Mouse (Mus musculus) liver, adult 2 months (tissue): ENCODE measurements around the gene Gm30083. TPM values are rescaled to one million over a fixed set of nuclear protein-coding genes. Genes with fewer than 3 reads are reported as not detected.

Experiments used
- DNase-seq: peaks from one replicate; pipeline ENCODE4 v3.0.0-alpha.2; 2011; ENCODE audit warnings: low read depth, low spot score; ENCODE audit errors: extremely low read depth
- H3K27ac ChIP-seq: fragments of 200-500 bp; replicated peaks from 2 replicates; pipeline ENCODE4 v1.5.1; 2012; ENCODE audit warnings: low read depth, mild to moderate bottlenecking, control low read depth, inconsistent platforms, low read length; ENCODE audit not compliant: insufficient read depth
- H3K27me3 ChIP-seq: fragments of 200-500 bp; 2 replicates; pipeline ENCODE4 v1.6.1; 2012; ENCODE audit warnings: mild to moderate bottlenecking, moderate library complexity, low read length, inconsistent platforms; ENCODE audit not compliant: control insufficient read depth, insufficient read depth
- H3K36me3 ChIP-seq: fragments of 200-500 bp; 2 replicates; pipeline ENCODE4 v1.6.1; 2012; ENCODE audit warnings: low read length, inconsistent platforms; ENCODE audit not compliant: control insufficient read depth, insufficient read depth
- H3K4me1 ChIP-seq: fragments of 200-500 bp; 2 replicates; pipeline ENCODE4 v1.6.1; 2011; ENCODE audit warnings: low read length; ENCODE audit not compliant: control insufficient read depth, insufficient read depth
- H3K4me3 ChIP-seq: fragments of 200-500 bp; 2 replicates; pipeline ENCODE4 v1.5.1; 2011; ENCODE audit warnings: low read depth, mild to moderate bottlenecking, control low read depth, low read length, moderate library complexity; ENCODE audit not compliant: insufficient read depth
- H3K79me2 ChIP-seq: fragments of 200-500 bp; 2 replicates; pipeline ENCODE4 v1.6.1; 2012; ENCODE audit warnings: inconsistent platforms, mild to moderate bottlenecking, low read length, moderate library complexity; ENCODE audit not compliant: control insufficient read depth, insufficient read depth
- H3K9ac ChIP-seq: fragments of 200-500 bp; 2 replicates; pipeline ENCODE4 v1.6.1; 2012; ENCODE audit warnings: low read depth, mild to moderate bottlenecking, control low read depth, inconsistent platforms, low read length
- CTCF ChIP-seq: fragments of 200-500 bp; IDR thresholded peaks from 2 replicates; pipeline ENCODE4 v1.5.1; 2011; ENCODE audit warnings: low read depth, low read length, control low read depth
- POLR2A ChIP-seq: fragments of 200-500 bp; IDR thresholded peaks from 2 replicates; pipeline ENCODE4 v1.6.1; 2011; ENCODE audit warnings: low read length, control low read depth; ENCODE audit not compliant: insufficient read depth; ENCODE audit errors: extremely low read depth
- WGBS: fragments of 180-500 bp; shearing (Covaris S2); methylation state at CpG from one replicate; pipeline ENCODE4 v1.1.7; 2018; 5-methylcytosine and 5-hydroxymethylcytosine counted together
- polyA plus RNA-seq: library from polyadenylated mRNA; depleted of rRNA; stranded (reverse); fragments of >200 nt; gene quantifications from 2 replicates; pipeline ENCODE4 v1.2.3, GENCODE M21; 2012
- total RNA-seq: library from RNA; depleted of rRNA; stranded (reverse); fragments of >200 nt; gene quantifications from 2 replicates; pipeline ENCODE4 v1.2.3, GENCODE M21; 2014

Gm30083 gene
- total and polyA plus RNA-seq, 2 experiments: not detected

DNA sequence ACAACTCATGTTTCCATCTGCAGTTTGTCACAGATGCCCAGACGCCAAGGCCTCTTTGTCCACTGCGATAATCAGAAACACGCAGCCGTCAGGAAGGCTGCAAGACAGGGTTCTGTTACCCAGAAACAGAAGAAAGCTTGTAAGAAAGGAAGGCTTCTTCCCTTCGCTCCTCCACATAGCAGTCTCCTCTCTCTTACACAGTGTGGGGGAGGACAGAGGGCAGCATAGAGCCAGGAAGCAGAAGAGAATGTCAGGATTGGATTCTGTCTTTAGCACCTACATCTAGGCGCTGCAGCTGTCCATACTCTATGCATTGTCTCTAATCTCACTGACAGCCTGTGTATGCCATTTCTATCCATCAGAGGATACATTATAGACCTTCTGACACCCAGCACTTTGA is 17.6 kb downstream of the Gm30083 start:
- Histone ChIP-seq H3K27ac (no peak overlapping the region), H3K4me3 (no peak overlapping the region), H3K27me3 (no peaks in the 10 kb centered on the region), H3K9ac (no peak overlapping the region), H3K79me2 (no peaks in the 10 kb centered on the region), H3K4me1 (no peaks in the 10 kb centered on the region), H3K36me3 (no peaks in the 10 kb centered on the region)
- 71% methylated on average over 6 of the region's 6 CpGs for WGBS
- TF ChIP-seq POLR2A (no peak), CTCF (no peak)
- DNase-seq: no peak

DNA sequence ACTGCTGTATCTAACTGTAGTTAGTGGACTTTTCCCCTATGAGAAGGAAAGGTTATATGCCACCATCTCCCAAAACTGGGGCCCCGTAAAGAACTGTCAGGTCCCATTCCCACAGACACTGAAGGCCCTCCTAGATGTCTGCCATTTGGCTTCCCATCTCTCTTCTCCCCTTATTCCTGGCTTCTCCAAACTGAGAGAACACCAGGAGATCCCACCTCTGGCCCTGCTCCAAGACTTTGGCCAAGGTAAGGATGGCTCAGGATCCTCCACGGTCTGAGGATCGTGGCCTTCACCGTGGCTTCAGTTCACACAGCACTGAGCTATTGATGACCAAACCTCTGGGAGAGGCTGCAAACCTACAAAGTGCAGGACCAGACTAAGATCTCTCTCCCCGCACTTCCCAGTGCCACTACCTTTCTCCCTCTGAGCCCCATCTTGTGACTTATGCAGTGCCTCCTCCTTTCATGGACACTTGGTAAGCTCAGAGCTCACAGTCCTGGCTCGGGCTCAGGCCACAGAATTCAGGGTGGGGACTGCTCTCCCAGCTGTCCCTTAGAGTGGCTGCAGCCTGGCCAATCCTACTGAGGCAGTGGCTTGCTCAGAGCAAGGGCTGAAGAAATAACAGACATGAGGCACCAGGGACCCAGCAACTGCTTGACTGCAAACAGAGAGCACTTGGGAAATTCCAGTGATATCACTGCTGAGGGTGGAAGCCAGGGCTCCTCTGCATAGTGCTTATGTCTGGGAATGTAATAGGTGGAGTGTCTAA is 21.3 kb downstream of the Gm30083 start:
- Histone ChIP-seq H3K4me3 (no peak overlapping the region), H3K36me3 (no peaks in the 10 kb centered on the region), H3K27me3 (no peaks in the 10 kb centered on the region), H3K9ac (no peak overlapping the region), H3K79me2 (no peaks in the 10 kb centered on the region), H3K27ac (no peak overlapping the region), H3K4me1 (no peaks in the 10 kb centered on the region)
- DNase-seq: no peak
- 83% methylated on average over 6 of the region's 6 CpGs for WGBS
- TF ChIP-seq CTCF (no peak), POLR2A (no peak)

DNA sequence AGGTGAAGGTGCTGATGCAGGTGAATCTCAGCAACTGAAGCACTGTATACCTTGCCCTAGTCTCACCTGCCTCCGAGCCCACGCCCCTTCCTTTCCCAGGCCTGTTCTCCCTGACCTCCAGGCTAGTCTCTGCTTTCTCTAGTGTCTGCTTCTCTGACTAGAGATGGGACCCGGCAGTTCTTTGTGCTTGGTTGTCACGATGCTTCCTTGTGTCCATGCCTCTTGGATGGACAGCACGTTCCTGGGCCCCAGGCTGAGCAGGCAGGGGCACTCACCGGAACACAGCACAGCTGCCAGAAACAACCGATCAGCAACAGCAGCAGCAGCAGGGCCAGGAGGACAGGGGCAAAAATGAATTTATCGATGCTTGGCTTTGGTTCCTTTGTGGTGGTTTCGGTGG is 21.9 kb downstream of the Gm30083 start:
- TF ChIP-seq CTCF (no peak), POLR2A (no peak)
- no peak overlapping the region for H3K4me3 ChIP-seq
- 84% methylated on average over 9 of the region's 9 CpGs for WGBS
- DNase-seq: no peak
- H3K27me3 ChIP-seq: no peaks in the 10 kb centered on the region
- no peak overlapping the region for H3K27ac ChIP-seq
- no peaks in the 10 kb centered on the region for H3K36me3 ChIP-seq
- no peaks in the 10 kb centered on the region for H3K79me2 ChIP-seq
- no peak overlapping the region for H3K9ac ChIP-seq
- H3K4me1 ChIP-seq: no peaks in the 10 kb centered on the region

DNA sequence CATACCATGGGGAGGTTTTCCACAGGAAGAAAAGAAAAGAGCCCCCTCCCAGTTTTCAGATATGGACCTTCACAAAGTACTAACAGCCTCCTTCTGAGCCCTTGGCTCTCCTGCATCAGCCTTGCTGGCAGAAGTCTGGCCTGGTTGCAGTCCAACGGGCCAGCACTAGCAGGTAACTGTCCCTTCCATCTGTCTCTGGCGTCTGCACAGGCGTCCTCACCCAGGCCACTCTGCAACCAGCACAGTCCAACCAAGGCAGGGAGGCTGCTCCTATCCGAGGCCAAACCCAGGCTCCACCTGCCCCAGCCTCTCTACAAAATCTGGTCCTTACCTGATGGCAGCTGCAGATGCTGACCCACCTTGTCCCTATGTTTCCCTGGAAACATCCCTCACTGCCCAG is 23.0 kb downstream of the Gm30083 start:
- H3K36me3 ChIP-seq: no peaks in the 10 kb centered on the region
- no peaks in the 10 kb centered on the region for H3K79me2 ChIP-seq
- DNase-seq: no peak
- no peaks in the 10 kb centered on the region for H3K27me3 ChIP-seq
- no peak overlapping the region for H3K27ac ChIP-seq
- WGBS: 67% methylated on average over 4 of the region's 4 CpGs
- TF ChIP-seq CTCF: no peak
- TF ChIP-seq POLR2A: no peak
- no peak overlapping the region for H3K4me3 ChIP-seq
- H3K4me1 ChIP-seq: no peaks in the 10 kb centered on the region
- H3K9ac ChIP-seq: no peak overlapping the region

DNA sequence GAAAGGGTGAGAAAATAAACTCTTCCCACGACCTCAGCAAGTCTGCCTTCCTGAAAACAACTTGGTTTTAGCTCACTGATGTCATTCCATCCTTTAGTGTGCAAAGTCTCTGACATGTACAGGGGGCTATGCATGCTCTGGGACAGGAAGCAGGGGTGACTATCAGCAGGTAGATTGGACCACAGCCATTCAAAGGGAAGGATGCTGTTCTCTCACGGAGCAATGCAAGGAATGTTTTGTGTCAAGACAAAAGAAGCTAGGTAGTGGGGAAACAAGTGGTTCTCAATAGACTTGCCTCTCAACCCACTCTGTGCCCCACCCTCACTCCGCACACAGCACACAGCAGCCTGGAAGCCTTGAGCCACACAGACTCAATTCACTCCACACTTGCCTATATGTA is 25.8 kb downstream of the Gm30083 start:
- no peaks in the 10 kb centered on the region for H3K4me1 ChIP-seq
- H3K79me2 ChIP-seq: no peaks in the 10 kb centered on the region
- TF ChIP-seq POLR2A: no peak
- TF ChIP-seq CTCF: no peak
- H3K9ac ChIP-seq: no peak overlapping the region
- WGBS: 46% methylated on average over 3 of the region's 3 CpGs
- H3K36me3 ChIP-seq: no peaks in the 10 kb centered on the region
- H3K4me3 ChIP-seq: no peak overlapping the region
- H3K27me3 ChIP-seq: no peaks in the 10 kb centered on the region
- H3K27ac ChIP-seq: no peak overlapping the region
- no peak for DNase-seq

DNA sequence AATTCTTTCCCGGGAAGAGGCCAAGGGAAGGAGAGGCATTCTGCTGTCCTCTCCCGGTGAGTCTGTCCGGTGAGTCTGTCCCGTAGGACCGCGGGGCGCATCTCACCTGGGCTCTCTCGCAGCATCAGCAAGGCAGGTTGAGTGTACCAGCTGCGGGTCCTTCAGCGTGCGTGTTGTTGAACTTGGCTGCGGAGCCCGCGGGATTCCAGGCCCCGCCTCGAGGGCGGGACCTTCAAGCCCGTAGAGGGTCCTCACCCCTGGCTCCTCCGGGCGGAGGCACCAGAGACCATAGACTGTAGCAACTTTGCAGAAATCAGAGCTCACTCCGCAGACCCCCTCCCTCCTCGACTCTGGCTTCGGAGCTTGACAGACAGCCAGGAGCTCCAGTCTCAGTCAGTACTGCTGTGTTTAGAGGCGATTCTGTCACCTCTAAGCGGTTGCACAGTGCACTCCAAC is 36.4 kb downstream of the Gm30083 start, which contains the start of gene Zfp488:
Zfp488 (minus strand) TSS at position 161 of the 456 bp plus-strand sequence.
- 2% methylated on average over 25 of the region's 25 CpGs for WGBS
- no peak within 1 kb of the TSS for H3K9ac ChIP-seq
- peaks cover 6% of the 10 kb centered on the region; the same call in 1 of the 2 replicates for H3K27me3 ChIP-seq
- H3K4me1 ChIP-seq: no peaks in the 10 kb centered on the region
- TF ChIP-seq POLR2A (no peak), CTCF (no peak)
- no peak within 1 kb of the TSS for H3K27ac ChIP-seq
- DNase-seq: no peak
- H3K36me3 ChIP-seq: no peaks in the 10 kb centered on the region
- H3K4me3 ChIP-seq: no peak within 1 kb of the TSS
- H3K79me2 ChIP-seq: no peaks in the 10 kb centered on the region
